Mouse (Mus musculus): ENCODE results near the gene Pias1. TPM values are rescaled to one million over a fixed set of nuclear protein-coding genes. Genes with fewer than 3 reads are reported as not detected.

The Pias1 gene
- polyA plus RNA-seq (2015; fragmentation: Nextera tagmentation; extraction: Ambion mirVana), result 27.9 and 33.8 TPM in 2 replicates

GRCm38 (mm10) chr9:62987824-62988223, at the start of gene Pias1:
TSS of gene Pias1 (minus strand) at chr9:62987924.

GRCm38 (mm10) chr9:62857719-62858261, 129.9 kb downstream of the Pias1 start, which contains the start of gene Calml4:
TSS of gene Calml4 (plus strand) at chr9:62858080.

GRCm38 (mm10) chr9:62838506-62839171, 149.1 kb downstream of the Pias1 start, which contains the start of gene Cln6:
TSS of gene Cln6 (plus strand) at chr9:62838785.

Other genes with a start within 250 kb of the Pias1 start
- 8.2 TPM in 2 replicates for gene Fem1b, start 176.0 kb downstream of the Pias1 start, polyA plus RNA-seq (2015; fragmentation: Nextera tagmentation; extraction: Ambion mirVana)
- 25.1 and 27.5 TPM in 2 replicates for gene Cln6, start 149.1 kb downstream of the Pias1 start, polyA plus RNA-seq (2015; fragmentation: Nextera tagmentation; extraction: Ambion mirVana)
- 5.6 and 7.0 TPM in 2 replicates for gene Calml4, start 129.8 kb downstream of the Pias1 start, polyA plus RNA-seq (2015; fragmentation: Nextera tagmentation; extraction: Ambion mirVana)
- not detected in 2 replicates for gene Skor1, start 161.0 kb upstream of the Pias1 start, polyA plus RNA-seq (2015; fragmentation: Nextera tagmentation; extraction: Ambion mirVana)

Data from spleen, postnatal 0 days (tissue).